15 mouse cellular contexts compared by ENCODE assay signal in the genomic region with DNA sequence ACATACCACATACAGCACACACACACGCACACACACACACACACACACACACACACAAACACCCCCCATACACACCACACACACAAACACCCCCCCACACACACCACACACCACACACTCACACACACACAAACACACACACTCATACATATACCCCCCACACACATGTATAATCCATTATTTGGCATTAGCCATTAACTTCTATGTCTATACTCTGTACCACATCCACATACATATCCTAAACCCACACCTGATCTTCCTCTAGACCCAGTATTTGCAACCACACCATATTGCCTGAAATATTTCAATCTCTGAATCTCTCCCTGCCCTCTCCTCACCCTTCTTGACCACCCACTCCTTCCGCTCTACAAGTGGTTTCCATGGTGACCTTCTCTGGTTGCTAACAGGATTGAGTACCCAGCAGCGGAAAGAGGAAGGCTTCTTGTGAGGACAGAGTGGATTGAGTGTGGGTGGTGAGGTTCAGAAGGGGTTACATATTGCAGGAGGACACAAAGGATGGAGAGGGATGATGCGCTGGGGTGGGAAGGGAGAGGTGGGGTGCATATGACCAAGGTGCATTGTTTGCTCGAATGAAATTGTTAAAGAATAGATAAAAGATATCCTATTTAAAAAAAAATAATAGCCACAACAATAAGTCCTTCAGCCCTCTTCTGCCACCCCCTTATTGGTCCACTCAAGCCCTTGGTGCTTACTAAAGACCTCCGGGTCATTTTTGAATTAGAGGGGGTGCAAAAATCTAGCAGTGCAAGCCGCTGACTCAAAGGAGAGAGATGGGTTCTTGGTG.
DNase-seq lines count a peak whose midpoint lies in the region; ATAC-seq and TF ChIP-seq lines count a peak whose summit lies in the region.
"Had no signal": no experiment of that assay in that cellular context is flagged by ENCODE, and none has a peak within 500 bp of the region (broad histone marks: within the 10 kb centered on the region; RNA-seq: fewer than 3 reads in every experiment).

No protein-coding gene starts in this region.

- peak overlapping the region; percentile 57; the same call in 1 of the 2 replicates for H3K27ac ChIP-seq in forebrain, postnatal 0 days (ENCODE audit: low read depth, low read length)
- H3K27ac ChIP-seq in midbrain, embryonic 16.5 days (ENCODE audit: low read length): peak overlapping the region; percentile 56
- H3K27ac ChIP-seq in kidney, embryonic 14.5 days (ENCODE audit: low read depth, low read length): no peak overlapping the region
- H3K27ac ChIP-seq: embryonic facial prominence, embryonic 15.5 days; kidney, postnatal 0 days; limb, embryonic 13.5 days; neural tube, embryonic 13.5 days had no signal

- H3K4me1 ChIP-seq in forebrain, postnatal 0 days (ENCODE audit: insufficient read depth): no peaks in the 10 kb centered on the region
- peaks cover 9% of the 10 kb centered on the region for H3K4me1 ChIP-seq in midbrain, embryonic 16.5 days (ENCODE audit: control insufficient read depth, insufficient read depth, low read length)
- no peaks in the 10 kb centered on the region for H3K4me1 ChIP-seq in kidney, embryonic 14.5 days (ENCODE audit: control insufficient read depth, insufficient read depth, low read length)
- H3K4me1 ChIP-seq: embryonic facial prominence, embryonic 15.5 days; limb, embryonic 13.5 days; neural tube, embryonic 13.5 days had no signal

- intact Hi-C loops in heart, postnatal 14 days (cut with DNase I): no loop called here

- ATAC-seq in forebrain, postnatal 0 days: peak; percentile 69
- peak; percentile 52 for ATAC-seq in midbrain, embryonic 16.5 days
- ATAC-seq in kidney, embryonic 14.5 days (ENCODE audit: low FRiP score, low TSS enrichment): no peak

- 30% methylated on average over 7 of the region's 7 CpGs for WGBS in forebrain, postnatal 0 days
- 32% methylated on average over 7 of the region's 7 CpGs for WGBS in midbrain, embryonic 16.5 days
- WGBS in kidney, embryonic 14.5 days: 77% methylated on average over 7 of the region's 7 CpGs

- H3K27me3 ChIP-seq in forebrain, postnatal 0 days (ENCODE audit: insufficient read depth, low read length): no peaks in the 10 kb centered on the region
- no peaks in the 10 kb centered on the region for H3K27me3 ChIP-seq in midbrain, embryonic 16.5 days (ENCODE audit: control insufficient read depth, insufficient read depth, low read depth, low read length)
- no peaks in the 10 kb centered on the region for H3K27me3 ChIP-seq in kidney, embryonic 14.5 days (ENCODE audit: control insufficient read depth, insufficient read depth, low read length)
- H3K27me3 ChIP-seq: embryonic facial prominence, embryonic 15.5 days; limb, embryonic 13.5 days; neural tube, embryonic 13.5 days had no signal

- no peaks in the 10 kb centered on the region for H3K36me3 ChIP-seq in forebrain, postnatal 0 days (ENCODE audit: insufficient read depth)
- no peaks in the 10 kb centered on the region for H3K36me3 ChIP-seq in midbrain, embryonic 16.5 days (ENCODE audit: control insufficient read depth, insufficient read depth, low read length)
- no peaks in the 10 kb centered on the region for H3K36me3 ChIP-seq in kidney, embryonic 14.5 days (ENCODE audit: control insufficient read depth, insufficient read depth, low read length)
- H3K36me3 ChIP-seq: embryonic facial prominence, embryonic 15.5 days; limb, embryonic 13.5 days; neural tube, embryonic 13.5 days had no signal

- no peak overlapping the region; the same call in 1 of the 2 replicates for H3K4me2 ChIP-seq in forebrain, postnatal 0 days (ENCODE audit: low read depth)
- peak overlapping the region; percentile 24; the same call in 1 of the 2 replicates for H3K4me2 ChIP-seq in midbrain, embryonic 16.5 days (ENCODE audit: low read length)
- no peak overlapping the region for H3K4me2 ChIP-seq in kidney, embryonic 14.5 days (replicated peaks; ENCODE audit: low read depth, low read length)
- H3K4me2 ChIP-seq: embryonic facial prominence, embryonic 15.5 days; limb, embryonic 13.5 days; neural tube, embryonic 13.5 days had no signal

- H3K9ac ChIP-seq in forebrain, postnatal 0 days: no peak overlapping the region
- peak overlapping the region; percentile 40 for H3K9ac ChIP-seq in midbrain, embryonic 16.5 days (ENCODE audit: low read depth, low read length)
- no peak overlapping the region for H3K9ac ChIP-seq in kidney, embryonic 14.5 days (ENCODE audit: low read depth, low read length)
- H3K9ac ChIP-seq: embryonic facial prominence, embryonic 15.5 days; limb, embryonic 13.5 days; neural tube, embryonic 13.5 days had no signal

- peak; percentile 54 for DNase-seq in heart, adult 11 months
- no peak for DNase-seq in heart, postnatal 14 days
- peak; percentile 25 for DNase-seq in retina, embryonic 14.5 days (ENCODE audit: low spot score)
- no peak for DNase-seq in retina, postnatal 1 day
- no peak for DNase-seq in forebrain, postnatal 0 days
- DNase-seq in frontal cortex, postnatal 14 days (ENCODE audit: low spot score in 2 of 2): no peak
- DNase-seq: adrenal gland, adult 2 months; cerebellum, postnatal 10 days; lung, adult 18-20 months had no signal

- no peak overlapping the region for H3K4me3 ChIP-seq in forebrain, postnatal 0 days (ENCODE audit: low read depth, low read length)
- no peak overlapping the region for H3K4me3 ChIP-seq in midbrain, embryonic 16.5 days (ENCODE audit: low read depth, low read length)
- no peak overlapping the region for H3K4me3 ChIP-seq in kidney, embryonic 14.5 days (ENCODE audit: low read length)
- H3K4me3 ChIP-seq: embryonic facial prominence, embryonic 15.5 days; limb, embryonic 13.5 days; neural tube, embryonic 13.5 days had no signal

- TF ChIP-seq CTCF in forebrain, postnatal 0 days (IDR thresholded peaks at IDR 0.05; ENCODE audit: low read depth): no peak

- no peaks in the 10 kb centered on the region for H3K9me3 ChIP-seq in forebrain, postnatal 0 days (ENCODE audit: low read length)
- H3K9me3 ChIP-seq in midbrain, embryonic 16.5 days (replicated peaks; ENCODE audit: control insufficient read depth, low read length, poor library complexity, severe bottlenecking): no peaks in the 10 kb centered on the region
- no peaks in the 10 kb centered on the region for H3K9me3 ChIP-seq in kidney, embryonic 14.5 days (ENCODE audit: control insufficient read depth, low read length)
- H3K9me3 ChIP-seq: embryonic facial prominence, embryonic 15.5 days; limb, embryonic 13.5 days; neural tube, embryonic 13.5 days had no signal

Comparison
In these comparisons a context has a peak if more than half of its experiments do, and no peak if none do; other contexts are left out.
1. DNase-seq: peak in heart, adult 11 months (single experiment) and retina, embryonic 14.5 days (single experiment); none in heart, postnatal 14 days (0 of 2), retina, postnatal 1 day (single experiment), forebrain, postnatal 0 days (single experiment) and frontal cortex, postnatal 14 days (0 of 2).